Mouse (Mus musculus): ENCODE measurements around the gene Ercc8.

Ercc8 gene

GRCm38 (mm10) chr13:108229191-108229590 is 70.7 kb downstream of the Ercc8 start:
- no peak for DNase-seq

DNA sequence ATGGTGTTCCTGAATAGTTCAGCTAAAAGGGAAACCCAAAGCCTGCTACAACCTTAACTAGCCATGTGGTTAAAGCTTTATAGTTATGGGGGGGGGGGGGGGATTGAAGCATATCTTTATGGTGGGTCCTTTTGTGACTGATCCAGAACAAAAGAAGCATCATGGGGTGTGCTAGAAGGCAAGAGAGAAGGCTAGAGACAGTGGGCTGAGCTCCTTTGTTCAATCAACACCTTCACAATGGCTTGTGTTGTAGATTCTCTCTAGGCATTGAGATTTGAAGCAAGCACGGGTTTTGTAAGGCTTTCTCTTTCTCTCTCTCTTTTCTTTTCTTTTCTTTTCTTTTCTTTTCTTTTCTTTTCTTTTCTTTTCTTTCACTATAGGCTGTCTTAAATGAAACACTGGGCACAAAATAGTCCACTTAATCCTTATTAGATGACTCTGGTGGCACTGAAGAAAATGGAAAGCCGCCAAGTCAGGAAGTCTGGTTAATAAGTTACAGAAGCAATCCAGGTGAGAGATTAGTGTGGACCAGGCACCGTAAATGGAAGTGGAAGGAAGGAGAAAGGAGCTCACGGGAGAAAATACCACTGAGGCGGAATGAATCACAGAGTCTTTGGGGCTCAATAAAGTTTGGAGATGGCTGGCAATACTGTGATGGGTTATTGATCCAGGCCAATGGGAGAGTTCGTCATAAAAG is 71.3 kb downstream of the Ercc8 start:
- DNase-seq = peak; percentile 80

- no peak for DNase-seq
Measured at GRCm38 (mm10) chr13:108240012-108240411, 81.5 kb downstream of the Ercc8 start.

- no peak for DNase-seq
Measured at GRCm38 (mm10) chr13:108241715-108242114, 83.2 kb downstream of the Ercc8 start.
